Mouse (Mus musculus): Measurements from ENCODE around the gene St6galnac3. TPM values are rescaled to one million over a fixed set of nuclear protein-coding genes. Genes with fewer than 3 reads are reported as not detected.
A peak's percentile ranks its signal among the peaks of the same experiment; 100 is the strongest.

The St6galnac3 gene
- polyA plus RNA-seq, 1 experiment from 2014 or later = 25.6 TPM

DNA sequence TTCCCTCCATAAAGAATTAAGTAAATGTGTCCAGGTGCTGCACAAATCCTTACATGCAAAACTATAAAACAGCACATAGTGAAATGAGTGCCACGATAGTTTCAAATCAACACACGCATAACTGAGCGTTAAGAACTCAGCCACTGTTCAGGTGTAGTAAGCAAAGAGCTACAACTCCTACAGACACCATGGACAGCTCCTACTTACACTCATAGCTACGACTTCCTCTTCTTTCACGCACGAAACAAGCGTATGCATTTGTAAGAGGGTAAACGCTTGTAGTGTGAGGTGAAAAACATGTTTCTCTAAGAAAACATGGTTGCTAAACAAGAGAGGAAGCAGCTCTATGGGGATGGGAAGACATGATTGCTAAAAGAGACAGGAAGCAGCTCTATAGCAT is 457.6 kb downstream of the St6galnac3 start:
- H3K9me3 ChIP-seq (ENCODE audit: control insufficient read depth, low read length) = no peaks in the 10 kb centered on the region
- WGBS = 76% methylated on average over 8 of the region's 8 CpGs
- no peaks in the 10 kb centered on the region for H3K27me3 ChIP-seq (ENCODE audit: control insufficient read depth, insufficient read depth, low read length)
- no peaks in the 10 kb centered on the region for H3K36me3 ChIP-seq (ENCODE audit: control insufficient read depth, insufficient read depth, low read length)
- ATAC-seq (ENCODE audit: low read depth) = no peak
- no peak overlapping the region for H3K4me3 ChIP-seq (ENCODE audit: low read depth, low read length)
- no peak overlapping the region for H3K27ac ChIP-seq (ENCODE audit: low read depth, low read length)
- no peak overlapping the region for H3K4me2 ChIP-seq (ENCODE audit: low read depth, low read length)
- H3K9ac ChIP-seq (replicated peaks; ENCODE audit: low read depth, low read length) = no peak overlapping the region
- H3K4me1 ChIP-seq (ENCODE audit: control insufficient read depth, insufficient read depth, low read length) = no peaks in the 10 kb centered on the region

DNA sequence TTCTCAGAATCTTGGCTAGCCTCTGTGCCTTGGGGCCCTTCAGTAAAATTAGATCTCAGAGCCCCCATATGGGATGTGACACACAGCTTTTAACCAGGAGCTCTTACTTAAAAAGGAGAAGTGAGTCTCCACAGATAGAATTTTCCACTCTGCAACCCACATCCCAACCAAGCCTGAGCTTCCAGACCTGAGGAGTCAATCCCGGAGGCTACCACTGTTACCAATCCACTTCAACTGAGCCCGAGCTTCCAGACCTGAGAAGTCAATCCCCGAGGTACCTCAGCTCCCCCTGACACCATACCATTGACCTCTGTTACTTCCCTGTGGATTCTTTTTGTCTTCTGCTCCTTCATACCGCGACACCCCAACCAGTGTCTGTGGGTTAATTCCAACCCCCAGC is 463.0 kb downstream of the St6galnac3 start:
- H3K4me1 ChIP-seq (ENCODE audit: control insufficient read depth, insufficient read depth, low read length) = 0 out of 2 replicates have a peak, but pooled peaks cover 3% of the 10 kb centered on the region
- H3K27ac ChIP-seq (ENCODE audit: low read depth, low read length) = no peak overlapping the region
- H3K27me3 ChIP-seq (ENCODE audit: control insufficient read depth, insufficient read depth, low read length) = no peaks in the 10 kb centered on the region
- no peak overlapping the region for H3K4me2 ChIP-seq (ENCODE audit: low read depth, low read length)
- no peaks in the 10 kb centered on the region for H3K36me3 ChIP-seq (ENCODE audit: control insufficient read depth, insufficient read depth, low read length)
- no peak overlapping the region for H3K9ac ChIP-seq (replicated peaks; ENCODE audit: low read depth, low read length)
- WGBS = 89% methylated on average over 5 of the region's 5 CpGs
- no peaks in the 10 kb centered on the region for H3K9me3 ChIP-seq (ENCODE audit: control insufficient read depth, low read length)
- no peak overlapping the region for H3K4me3 ChIP-seq (ENCODE audit: low read depth, low read length)
- ATAC-seq (ENCODE audit: low read depth) = no peak

DNA sequence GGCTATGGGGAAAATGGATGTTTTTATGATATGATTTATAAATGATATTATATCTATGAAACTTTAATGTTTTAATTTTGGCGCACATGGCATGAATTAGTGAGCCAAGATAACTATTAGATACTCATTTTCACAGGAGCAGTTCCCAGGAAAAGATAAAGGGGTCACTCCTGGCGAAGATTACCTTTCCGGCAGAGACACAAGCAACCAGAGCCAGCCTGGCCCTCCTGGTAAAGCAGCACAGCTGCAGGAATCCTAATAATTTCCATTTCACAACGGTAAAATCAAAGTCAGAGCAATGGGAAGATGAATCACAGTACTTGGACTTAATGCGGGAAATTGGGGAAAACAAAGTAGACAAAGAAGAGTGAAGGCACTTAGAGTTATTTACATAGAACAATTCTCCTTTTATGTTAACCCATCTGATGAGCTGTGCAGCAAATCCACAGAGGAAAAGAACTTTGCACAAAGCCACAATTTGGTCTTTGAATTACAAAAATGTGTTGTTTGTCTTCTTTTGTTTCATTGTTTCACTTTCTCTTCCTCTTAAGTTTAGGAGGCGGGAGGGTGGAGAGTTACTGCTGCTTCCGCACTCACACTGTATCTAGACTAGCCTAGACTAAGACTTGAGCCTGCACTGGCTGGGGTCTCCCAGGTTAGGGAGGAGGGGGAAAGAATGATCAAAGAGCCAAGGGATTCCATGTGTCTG is 464.6 kb downstream of the St6galnac3 start:
- no peaks in the 10 kb centered on the region for H3K27me3 ChIP-seq (ENCODE audit: control insufficient read depth, insufficient read depth, low read length)
- H3K36me3 ChIP-seq (ENCODE audit: control insufficient read depth, insufficient read depth, low read length) = no peaks in the 10 kb centered on the region
- H3K4me1 ChIP-seq (ENCODE audit: control insufficient read depth, insufficient read depth, low read length) = 0 out of 2 replicates have a peak, but pooled peaks cover 3% of the 10 kb centered on the region
- H3K4me2 ChIP-seq (ENCODE audit: low read depth, low read length) = no peak overlapping the region
- H3K9ac ChIP-seq (replicated peaks; ENCODE audit: low read depth, low read length) = no peak overlapping the region
- ATAC-seq (ENCODE audit: low read depth) = no peak
- WGBS = 45% methylated on average over 7 of the region's 7 CpGs
- H3K4me3 ChIP-seq (ENCODE audit: low read depth, low read length) = no peak overlapping the region
- no peak overlapping the region for H3K27ac ChIP-seq (ENCODE audit: low read depth, low read length)
- no peaks in the 10 kb centered on the region for H3K9me3 ChIP-seq (ENCODE audit: control insufficient read depth, low read length)

- no peak overlapping the region for H3K9ac ChIP-seq (replicated peaks; ENCODE audit: low read depth, low read length)
- no peaks in the 10 kb centered on the region for H3K36me3 ChIP-seq (ENCODE audit: control insufficient read depth, insufficient read depth, low read length)
- ATAC-seq (ENCODE audit: low read depth) = no peak
- WGBS = 88% methylated on average over 8 of the region's 8 CpGs
- H3K27ac ChIP-seq (ENCODE audit: low read depth, low read length) = no peak overlapping the region
- no peaks in the 10 kb centered on the region for H3K4me1 ChIP-seq (ENCODE audit: control insufficient read depth, insufficient read depth, low read length)
- no peak overlapping the region for H3K4me2 ChIP-seq (ENCODE audit: low read depth, low read length)
- H3K9me3 ChIP-seq (ENCODE audit: control insufficient read depth, low read length) = no peaks in the 10 kb centered on the region
- H3K27me3 ChIP-seq (ENCODE audit: control insufficient read depth, insufficient read depth, low read length) = no peaks in the 10 kb centered on the region
- H3K4me3 ChIP-seq (ENCODE audit: low read depth, low read length) = no peak overlapping the region
Measured at GRCm38 (mm10) chr3:153255910-153256309, 469.1 kb downstream of the St6galnac3 start.

DNA sequence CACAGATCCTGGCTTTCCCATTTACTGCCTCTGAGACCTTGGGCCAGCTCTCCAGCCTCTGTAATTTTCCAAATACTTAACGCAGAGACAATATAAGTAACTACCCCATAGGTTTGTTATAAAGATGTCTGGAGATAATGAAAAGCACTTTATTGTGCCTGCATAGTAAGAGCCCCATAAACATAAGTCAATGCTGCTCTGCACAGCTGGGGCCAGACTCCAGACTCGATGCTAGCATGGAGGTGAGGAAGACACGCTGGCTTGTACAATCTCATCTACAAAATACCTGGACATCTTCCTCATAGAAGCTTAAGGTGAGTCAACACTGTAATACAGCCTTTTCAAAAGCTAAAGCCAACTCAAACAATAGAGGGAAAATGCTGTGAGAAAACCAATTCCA is 473.3 kb downstream of the St6galnac3 start:
- Histone ChIP-seq H3K27ac (ENCODE audit: low read depth, low read length) (no peak overlapping the region), H3K27me3 (ENCODE audit: control insufficient read depth, insufficient read depth, low read length) (no peaks in the 10 kb centered on the region), H3K4me2 (ENCODE audit: low read depth, low read length) (no peak overlapping the region), H3K9ac (replicated peaks; ENCODE audit: low read depth, low read length) (no peak overlapping the region), H3K4me3 (ENCODE audit: low read depth, low read length) (no peak overlapping the region), H3K9me3 (ENCODE audit: control insufficient read depth, low read length) (no peaks in the 10 kb centered on the region), H3K36me3 (ENCODE audit: control insufficient read depth, insufficient read depth, low read length) (no peaks in the 10 kb centered on the region), H3K4me1 (ENCODE audit: control insufficient read depth, insufficient read depth, low read length) (no peaks in the 10 kb centered on the region)
- WGBS = 46% methylated on average over 3 of the region's 3 CpGs
- ATAC-seq (ENCODE audit: low read depth) = peak; percentile 47; the same call in 1 of the 2 replicates

DNA sequence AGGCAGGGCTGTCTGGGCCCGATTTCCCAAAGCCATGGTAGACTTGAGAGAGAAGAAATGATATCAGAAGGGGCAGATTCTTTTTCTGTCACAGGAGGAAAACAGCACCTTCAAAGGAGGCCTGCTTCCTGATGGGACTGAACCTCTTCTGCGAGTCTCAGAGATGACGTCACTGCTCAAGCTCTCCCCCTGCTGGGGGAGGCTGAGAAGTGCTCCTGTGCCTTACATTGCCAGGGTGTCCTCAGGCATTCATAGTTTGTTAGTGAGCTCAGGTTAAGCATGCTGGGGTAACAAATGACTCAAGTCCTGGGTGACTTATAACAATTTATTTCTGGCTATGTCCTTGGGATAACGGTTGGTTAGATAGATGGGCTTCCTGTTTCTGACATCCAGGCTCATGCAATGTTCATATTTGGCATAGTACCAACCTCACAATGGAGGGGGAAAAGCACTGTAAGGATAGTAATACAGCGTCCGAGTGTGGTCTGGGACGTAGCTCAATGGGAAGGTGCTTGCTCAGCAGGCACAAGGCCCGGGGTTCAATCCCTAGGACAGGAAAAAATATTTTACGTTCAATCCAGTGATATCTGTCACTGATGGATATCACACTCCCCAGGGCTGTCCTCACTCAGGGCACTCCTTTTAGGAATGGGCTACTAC is 474.2 kb downstream of the St6galnac3 start:
- Histone ChIP-seq H3K36me3 (ENCODE audit: control insufficient read depth, insufficient read depth, low read length) (no peaks in the 10 kb centered on the region), H3K27me3 (ENCODE audit: control insufficient read depth, insufficient read depth, low read length) (no peaks in the 10 kb centered on the region), H3K4me1 (ENCODE audit: control insufficient read depth, insufficient read depth, low read length) (no peaks in the 10 kb centered on the region), H3K4me2 (ENCODE audit: low read depth, low read length) (no peak overlapping the region), H3K4me3 (ENCODE audit: low read depth, low read length) (no peak overlapping the region), H3K9me3 (ENCODE audit: control insufficient read depth, low read length) (no peaks in the 10 kb centered on the region), H3K9ac (replicated peaks; ENCODE audit: low read depth, low read length) (no peak overlapping the region), H3K27ac (ENCODE audit: low read depth, low read length) (no peak overlapping the region)
- 0 out of 2 replicates have a peak, but pooled peaks have one; percentile 30 for ATAC-seq (ENCODE audit: low read depth)
- WGBS = 56% methylated on average over 9 of the region's 9 CpGs

- Histone ChIP-seq H3K27me3 (ENCODE audit: control insufficient read depth, insufficient read depth, low read length) (no peaks in the 10 kb centered on the region), H3K27ac (ENCODE audit: low read depth, low read length) (no peak overlapping the region), H3K4me1 (ENCODE audit: control insufficient read depth, insufficient read depth, low read length) (no peaks in the 10 kb centered on the region), H3K36me3 (ENCODE audit: control insufficient read depth, insufficient read depth, low read length) (no peaks in the 10 kb centered on the region), H3K9me3 (ENCODE audit: control insufficient read depth, low read length) (no peaks in the 10 kb centered on the region), H3K9ac (replicated peaks; ENCODE audit: low read depth, low read length) (no peak overlapping the region), H3K4me2 (ENCODE audit: low read depth, low read length) (no peak overlapping the region), H3K4me3 (ENCODE audit: low read depth, low read length) (no peak overlapping the region)
- 95% methylated on average over 2 of the region's 2 CpGs for WGBS
- ATAC-seq (ENCODE audit: low read depth) = no peak
Measured at GRCm38 (mm10) chr3:153248866-153249265, 476.1 kb downstream of the St6galnac3 start.

- Histone ChIP-seq H3K36me3 (ENCODE audit: control insufficient read depth, insufficient read depth, low read length) (no peaks in the 10 kb centered on the region), H3K27me3 (ENCODE audit: control insufficient read depth, insufficient read depth, low read length) (no peaks in the 10 kb centered on the region), H3K4me3 (ENCODE audit: low read depth, low read length) (no peak overlapping the region), H3K4me1 (ENCODE audit: control insufficient read depth, insufficient read depth, low read length) (no peaks in the 10 kb centered on the region), H3K27ac (ENCODE audit: low read depth, low read length) (no peak overlapping the region), H3K4me2 (ENCODE audit: low read depth, low read length) (no peak overlapping the region), H3K9ac (replicated peaks; ENCODE audit: low read depth, low read length) (no peak overlapping the region), H3K9me3 (ENCODE audit: control insufficient read depth, low read length) (no peaks in the 10 kb centered on the region)
- ATAC-seq (ENCODE audit: low read depth) = no peak
- 42% methylated on average over 4 of the region's 4 CpGs for WGBS
Measured at GRCm38 (mm10) chr3:153248029-153248428, 476.9 kb downstream of the St6galnac3 start.

DNA sequence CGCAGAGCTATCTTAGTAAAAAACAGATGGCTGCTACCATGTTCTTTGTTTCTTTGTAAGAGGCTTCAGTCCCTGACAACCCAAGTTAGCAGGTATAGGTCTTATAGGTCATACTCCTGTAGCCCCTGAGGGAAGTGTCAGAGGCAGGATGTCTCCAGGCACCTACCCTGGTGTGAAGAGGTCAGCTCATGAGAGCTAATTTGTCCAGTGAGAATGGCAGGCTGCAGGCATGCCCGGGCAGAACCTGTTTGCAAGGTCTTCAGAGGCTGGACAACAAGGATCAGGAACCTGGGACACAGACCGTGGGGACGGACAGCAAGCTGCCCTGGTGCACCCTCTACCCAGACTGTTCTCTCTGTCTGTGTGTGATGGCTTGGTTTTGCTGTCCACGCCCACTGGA is 482.4 kb downstream of the St6galnac3 start:
- 74% methylated on average over 5 of the region's 5 CpGs for WGBS
- Histone ChIP-seq H3K4me3 (ENCODE audit: low read depth, low read length) (no peak overlapping the region), H3K4me2 (ENCODE audit: low read depth, low read length) (no peak overlapping the region), H3K4me1 (ENCODE audit: control insufficient read depth, insufficient read depth, low read length) (no peaks in the 10 kb centered on the region), H3K27ac (ENCODE audit: low read depth, low read length) (no peak overlapping the region), H3K9ac (replicated peaks; ENCODE audit: low read depth, low read length) (no peak overlapping the region), H3K9me3 (ENCODE audit: control insufficient read depth, low read length) (no peaks in the 10 kb centered on the region), H3K27me3 (ENCODE audit: control insufficient read depth, insufficient read depth, low read length) (no peaks in the 10 kb centered on the region), H3K36me3 (ENCODE audit: control insufficient read depth, insufficient read depth, low read length) (no peaks in the 10 kb centered on the region)
- ATAC-seq (ENCODE audit: low read depth) = no peak

Data from neural tube, embryonic 14.5 days (tissue).